Mouse (Mus musculus) heart, postnatal 25 days (tissue): ENCODE measurements around the gene Rps28. TPM values are rescaled to one million over a fixed set of nuclear protein-coding genes. Genes with fewer than 3 reads are reported as not detected.

Experiments used
- DNase-seq: peaks from one replicate; pipeline ENCODE4 v3.0.0; 2022; ENCODE audit warnings: low spot score
- intact Hi-C: fragments of 180-260 bp; cut with DNase I; formaldehyde crosslinking; loops from one replicate; pipeline ENCODE4 v1.15.1; 2025
- total RNA-seq, 2 experiments: library from RNA; stranded (reverse); gene quantifications; 2 replicates each; pipeline ENCODE4 v1.2.3; 2021

Gene Rps28
- total RNA-seq, 2 experiments from 2014 or later = 707 to 763 TPM

DNA sequence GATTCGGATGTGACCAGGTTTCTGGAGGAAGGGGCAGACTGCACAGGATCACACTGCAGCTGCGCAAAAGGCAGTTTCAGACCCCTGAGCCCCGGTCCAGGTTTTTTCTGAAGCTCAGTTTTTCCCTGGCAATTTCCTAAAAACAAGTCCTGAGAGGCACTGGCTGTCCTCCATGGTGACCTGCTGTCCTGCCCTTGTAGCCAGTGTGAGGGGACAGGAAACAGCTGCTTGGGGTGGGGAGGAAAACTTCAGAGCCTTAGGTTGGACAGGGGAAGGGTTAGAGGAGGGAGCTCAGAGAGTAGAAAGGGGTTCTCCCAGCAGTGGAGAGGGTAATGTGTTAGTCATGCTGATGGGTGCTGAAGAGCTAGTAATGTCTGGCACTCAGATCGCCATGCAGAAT, 11.4 kb downstream of the Rps28 start:
- DNase-seq = peak; percentile 66
- intact Hi-C loops = no loop called here

DNA sequence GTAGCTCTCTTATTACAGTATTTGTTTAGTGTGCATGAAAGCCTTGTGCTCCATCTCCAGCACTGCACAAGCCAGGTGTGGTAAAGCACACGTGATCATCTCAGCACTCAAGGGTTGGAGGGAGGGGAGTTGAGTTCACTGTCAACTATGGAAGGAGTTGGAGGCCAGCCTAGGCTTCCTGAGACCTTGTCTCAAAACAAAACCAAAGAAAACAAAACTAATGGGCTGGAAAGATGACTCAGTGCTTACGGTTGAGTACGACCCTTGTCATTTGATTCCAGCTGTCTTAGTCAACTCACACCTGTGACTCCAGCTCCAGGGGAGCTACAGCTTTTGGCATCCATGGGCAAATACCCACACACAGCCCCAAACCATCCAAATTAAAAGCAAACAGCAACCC, 11.9 kb downstream of the Rps28 start:
- intact Hi-C loops = no loop called here
- no peak for DNase-seq

DNA sequence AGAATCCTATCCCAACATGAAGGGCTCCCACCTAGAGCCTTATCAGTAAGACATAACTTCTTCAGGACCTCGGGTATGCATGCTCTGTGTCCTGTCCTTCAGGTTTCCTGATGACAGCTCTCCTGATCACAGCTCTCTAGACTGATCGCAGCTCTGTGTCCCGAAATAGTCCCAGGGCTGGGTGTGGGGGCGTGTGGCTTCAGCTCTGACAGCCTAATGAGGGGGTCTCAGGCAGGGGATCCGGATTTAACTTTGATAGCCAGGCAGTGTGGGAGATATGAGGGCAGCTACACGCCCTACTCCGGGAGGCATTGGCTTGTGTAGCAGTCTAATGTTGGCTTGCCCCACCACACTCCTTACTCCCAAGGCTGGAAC, 13.2 kb downstream of the Rps28 start:
- no peak for DNase-seq
- intact Hi-C loops = no loop called here

DNA sequence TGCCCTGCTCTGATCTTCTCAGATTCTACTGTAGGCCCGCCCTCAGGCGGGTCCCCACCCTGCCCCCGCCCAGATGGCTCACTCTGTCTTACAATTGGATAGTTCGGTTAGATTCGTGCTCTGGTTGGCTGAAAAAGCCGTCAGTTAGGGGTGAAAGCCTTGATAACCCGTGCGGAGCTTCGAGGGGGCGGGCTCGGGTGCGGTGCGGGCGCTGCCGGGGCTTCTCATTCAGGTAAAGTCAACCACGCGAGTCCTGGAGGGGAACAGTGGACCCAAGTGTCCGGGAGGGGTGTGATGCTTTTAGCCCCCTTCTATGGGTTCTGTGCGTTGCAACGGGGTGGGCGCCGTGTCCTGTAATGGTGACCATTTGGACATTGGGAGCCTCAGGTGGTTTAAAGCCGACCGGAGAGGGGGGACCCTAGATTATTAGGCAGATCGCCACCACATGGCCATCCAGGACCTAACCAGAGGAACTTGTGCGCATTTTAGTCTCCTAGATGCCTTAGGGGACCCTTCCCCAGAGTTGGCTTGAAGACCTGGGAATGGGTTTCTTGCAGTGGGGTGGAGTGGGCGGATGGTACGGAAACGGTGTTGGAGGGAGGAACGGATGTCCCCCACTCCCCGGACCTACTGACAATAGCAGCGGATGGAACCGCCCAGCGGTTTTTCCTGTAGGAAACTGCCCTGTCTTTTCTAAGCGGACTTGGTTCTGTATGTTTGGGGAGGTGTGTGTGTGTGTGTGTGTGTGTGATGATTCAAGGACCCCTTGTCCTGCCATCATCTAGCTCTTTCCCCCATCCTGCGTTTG, 13.8 kb downstream of the Rps28 start, which contains the start of gene Kank3:
Kank3 (plus strand) TSS at position 186 of the 808 bp plus-strand sequence.
- intact Hi-C loops = no loop called here
- DNase-seq = peak; percentile 90

DNA sequence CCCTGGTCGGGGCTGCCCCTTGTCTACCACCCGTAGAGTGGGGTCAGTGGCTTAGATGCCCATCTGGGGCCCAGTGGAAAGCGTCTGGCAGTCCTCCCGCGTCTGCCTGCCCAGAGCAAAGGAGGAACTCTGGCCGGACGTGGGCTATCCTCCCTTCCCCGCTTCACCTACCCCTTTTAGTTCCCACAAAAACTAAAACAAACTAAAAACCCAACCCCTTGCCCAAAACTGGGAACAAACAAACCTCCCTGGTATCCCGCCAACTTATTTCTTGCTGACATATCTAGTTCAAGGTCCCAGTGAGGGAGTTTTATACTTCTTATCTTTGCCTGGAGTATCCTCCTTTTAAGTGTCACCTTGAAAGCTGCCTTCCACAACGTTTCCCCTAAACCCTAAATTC, 16.2 kb downstream of the Rps28 start:
- intact Hi-C loops = loop anchor here (10.0 kb wide), 1 partner anchor 253 kb away; the partner anchor contains the start of gene Myo1f
- DNase-seq = no peak

DNA sequence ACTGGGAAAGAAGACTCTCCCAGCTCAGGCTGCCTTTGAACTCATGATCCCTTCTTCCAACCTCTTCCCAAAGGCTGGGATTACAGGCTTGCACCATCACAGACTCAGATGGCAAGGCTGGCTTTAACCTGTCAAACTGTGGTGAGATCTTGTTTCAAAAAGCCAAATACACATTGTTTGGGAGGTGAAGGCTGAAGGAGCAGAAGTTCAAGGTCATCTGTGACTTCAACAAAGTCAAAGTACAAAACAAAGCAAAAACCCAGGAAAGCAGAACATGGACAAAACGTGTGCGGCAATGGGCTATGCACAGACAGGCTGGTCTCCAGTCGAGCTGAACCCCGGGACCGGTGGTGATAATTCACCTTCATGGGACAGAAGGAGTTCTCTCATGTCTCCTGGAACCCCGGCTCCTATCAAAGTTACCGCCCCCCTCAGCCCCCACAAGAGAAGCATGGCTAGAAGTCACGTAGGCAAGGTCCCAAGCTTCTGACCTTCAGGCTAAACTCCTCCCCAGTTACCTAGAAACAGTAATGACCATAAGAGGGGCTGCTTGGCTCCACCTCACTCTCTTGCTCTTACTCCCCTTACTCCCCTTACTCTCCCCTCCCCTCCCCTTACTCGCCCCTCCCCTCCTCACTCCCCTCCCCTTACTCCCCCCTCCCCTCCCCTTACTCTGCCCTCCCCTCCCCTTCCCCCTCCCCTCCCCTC, 17.0 kb downstream of the Rps28 start:
- DNase-seq = no peak
- intact Hi-C loops = loop anchor here (10.0 kb wide), 1 partner anchor 253 kb away; the partner anchor contains the start of gene Myo1f

DNA sequence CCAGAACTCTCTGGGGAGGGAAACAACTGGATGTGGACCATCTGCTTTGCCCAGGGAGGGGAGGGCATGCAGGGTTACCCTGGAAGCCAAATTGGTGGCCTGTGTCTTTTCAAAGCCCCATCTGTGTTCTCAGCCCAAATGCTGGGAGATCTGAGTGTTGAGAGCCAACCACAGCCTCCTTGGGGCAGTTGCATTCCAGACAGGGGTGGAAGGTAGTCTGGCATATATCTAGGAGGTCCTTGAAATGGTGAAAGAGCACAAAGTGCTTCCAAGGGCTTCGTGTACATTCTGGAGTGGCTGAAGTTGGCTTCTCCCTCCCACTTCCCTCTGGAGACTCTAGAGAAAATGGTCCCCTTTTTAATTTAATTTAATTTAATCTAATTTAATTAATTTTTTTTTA, 19.6 kb downstream of the Rps28 start:
- DNase-seq = no peak
- intact Hi-C loops = loop anchor here (5.0 to 10.0 kb wide), 2 partner anchors 250 to 367 kb away; partner anchors contain the start of gene Myo1f

DNA sequence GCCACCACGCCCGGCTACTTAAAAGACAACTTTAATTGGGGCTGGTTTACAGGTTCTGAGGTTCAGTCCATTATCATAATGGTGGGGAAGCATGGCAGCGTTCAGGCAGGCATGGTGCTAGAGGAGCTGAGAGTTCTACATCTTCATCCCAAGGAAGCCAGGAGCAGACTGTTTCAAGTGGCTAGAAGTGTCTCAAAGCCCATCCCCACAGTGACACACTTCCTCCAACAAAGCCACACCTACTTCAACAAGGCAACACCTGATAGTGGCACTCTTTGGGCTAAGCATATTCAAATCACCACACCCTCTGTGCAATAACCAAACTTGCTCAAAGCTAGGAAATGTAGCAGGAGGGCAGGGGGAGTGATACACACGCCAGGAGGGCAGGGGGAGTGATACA, 20.2 kb downstream of the Rps28 start:
- intact Hi-C loops = loop anchor here (5.0 to 10.0 kb wide), 2 partner anchors 249 to 367 kb away; partner anchors contain the start of gene Myo1f
- no peak for DNase-seq

DNA sequence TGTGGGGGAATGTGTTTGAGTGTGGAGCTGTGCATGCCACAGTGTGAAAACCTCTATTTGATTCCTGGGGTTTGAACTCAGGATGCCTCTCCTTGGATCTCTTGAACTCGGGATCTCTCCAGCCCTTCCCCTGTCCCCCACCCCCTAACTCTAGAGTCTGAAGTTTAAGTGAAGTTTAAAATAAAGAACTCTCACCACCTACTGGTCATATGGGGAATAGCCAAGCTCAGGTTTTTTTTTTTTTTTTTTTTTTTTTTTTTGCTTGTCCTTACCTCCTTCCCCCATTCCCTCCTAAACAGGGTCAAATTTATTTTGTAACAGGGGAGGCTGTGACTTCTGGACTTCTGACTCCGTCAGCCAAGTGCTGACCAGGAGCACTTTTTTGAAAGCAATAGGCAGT, 22.1 kb downstream of the Rps28 start:
- no peak for DNase-seq

DNA sequence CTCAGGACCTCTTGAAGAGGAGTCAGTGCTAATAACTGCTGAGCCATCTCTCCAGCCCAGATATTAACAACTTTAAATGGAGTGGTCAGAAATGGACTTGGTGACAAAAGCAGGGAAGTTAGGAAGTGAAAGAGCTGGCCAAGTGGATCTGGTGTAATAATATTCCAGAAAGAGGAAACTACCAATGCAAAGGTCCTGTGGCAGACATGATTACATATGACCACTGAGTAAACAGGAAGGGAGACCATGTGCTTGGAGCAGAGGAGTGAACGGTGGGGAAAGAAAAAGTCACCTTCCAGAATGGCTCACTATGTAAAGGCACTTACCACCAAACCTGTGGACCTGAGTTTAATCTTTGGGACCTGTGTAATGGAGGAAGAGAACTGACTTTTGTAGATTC, 25.1 kb downstream of the Rps28 start:
- no peak for DNase-seq
- intact Hi-C loops = no loop called here

More for the DNA sequence above, 22.1 kb downstream of the Rps28 start:
- intact Hi-C loops = loop anchor here (1.0 to 10.0 kb wide), 3 partner anchors 56 to 365 kb away; partner anchors contain the start of gene Myo1f

DNA sequence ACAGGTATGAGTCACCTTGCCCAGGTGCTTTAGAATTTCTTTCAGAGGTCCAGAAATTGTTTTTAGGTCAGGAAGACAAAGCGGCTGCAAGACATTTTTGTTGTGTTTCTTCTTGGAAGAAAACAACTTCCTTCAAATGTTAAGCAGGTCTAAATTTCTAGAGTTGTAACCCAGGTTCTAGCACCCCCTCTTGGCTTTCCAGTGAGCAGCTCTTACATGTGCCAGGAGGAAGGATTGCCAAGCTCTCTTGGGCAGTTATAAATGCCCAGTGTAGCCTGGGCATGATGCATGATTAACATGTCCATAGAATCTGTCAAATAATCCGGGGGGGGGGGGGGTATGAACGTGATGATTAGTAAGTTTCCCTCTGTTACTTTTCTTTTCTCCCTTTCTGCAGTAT, 26.1 kb downstream of the Rps28 start:
- DNase-seq = no peak
- intact Hi-C loops = loop anchor here (1.0 kb wide), 1 partner anchor 52 kb away; no protein-coding TSS in a partner anchor

DNA sequence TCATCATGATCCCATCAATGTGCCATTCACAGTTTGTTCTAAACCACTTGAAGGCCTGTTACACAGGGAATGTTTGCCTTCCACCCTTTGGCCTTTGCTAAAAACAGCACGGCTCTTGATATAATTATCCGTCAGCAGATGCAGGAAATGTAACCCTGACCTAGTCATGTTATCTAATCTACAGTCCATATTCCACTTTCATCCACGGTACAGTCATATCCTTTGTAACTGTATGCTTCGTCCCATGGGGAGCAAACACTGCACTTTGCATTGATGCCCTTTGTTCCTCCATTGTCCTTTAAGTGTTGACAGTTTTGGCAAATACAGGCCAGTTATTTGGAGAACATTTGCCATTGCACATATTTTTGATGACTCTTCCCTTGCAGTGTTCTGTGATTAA, 35.6 kb downstream of the Rps28 start:
- DNase-seq = no peak
- intact Hi-C loops = no loop called here

DNA sequence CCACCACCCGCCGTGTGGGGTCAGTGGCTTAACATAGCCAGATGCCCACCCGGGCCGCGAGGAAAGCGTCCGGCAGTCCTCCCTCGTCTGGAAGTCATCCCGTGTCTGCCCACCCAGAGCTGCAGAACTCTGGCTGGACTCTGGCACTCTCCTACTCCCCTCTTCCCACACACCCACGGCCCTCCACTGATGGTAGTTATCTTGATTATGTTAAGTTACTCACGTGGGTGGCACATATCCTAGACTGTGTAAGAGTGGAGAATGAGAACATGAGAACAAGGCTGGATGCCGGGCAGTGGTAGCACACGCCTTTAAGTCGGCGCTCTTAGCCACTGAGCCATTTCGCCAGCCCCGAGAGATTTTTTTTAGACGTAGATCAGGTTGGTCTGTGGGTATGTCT, 38.0 kb downstream of the Rps28 start:
- intact Hi-C loops = no loop called here
- DNase-seq = no peak

DNA sequence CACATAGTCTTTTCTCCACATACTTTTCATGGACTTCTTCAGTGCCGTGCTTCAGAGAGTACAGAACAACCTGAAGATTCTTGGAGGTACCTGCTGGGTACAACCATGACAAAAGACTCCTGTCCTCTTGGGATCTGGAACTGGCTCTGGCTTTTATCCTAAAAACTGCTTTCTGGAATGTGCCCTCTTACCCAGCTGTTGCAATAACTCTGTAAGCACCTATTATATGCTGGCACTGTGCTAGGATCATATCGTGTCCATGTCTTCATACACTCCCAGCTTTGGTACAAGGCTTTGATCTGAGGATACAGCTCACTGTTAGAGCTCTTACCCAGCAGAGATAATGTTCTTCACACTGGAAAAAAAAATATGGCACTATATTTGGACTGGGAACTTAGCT, 39.4 kb downstream of the Rps28 start:
- intact Hi-C loops = no loop called here

DNA sequence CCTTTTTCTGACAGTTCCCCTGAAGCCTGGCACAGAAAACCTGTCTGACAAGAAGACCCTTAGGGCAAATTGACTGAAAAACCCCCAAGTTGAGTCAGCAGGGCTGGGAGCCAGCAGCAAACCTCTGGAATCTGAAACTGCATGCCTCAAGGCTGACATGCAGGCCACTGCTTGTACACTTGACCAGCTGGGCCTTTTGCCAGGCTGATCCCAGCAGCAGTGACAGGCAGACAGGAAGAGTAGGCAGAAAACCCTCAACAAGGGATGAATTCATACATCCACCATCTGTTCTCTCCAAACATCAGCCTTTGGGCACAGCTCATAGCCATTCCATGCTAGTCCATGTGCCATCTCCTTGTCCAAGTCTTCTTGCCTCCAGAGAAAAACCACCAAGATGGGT, 41.0 kb downstream of the Rps28 start:
- intact Hi-C loops = no loop called here
- peak; percentile 56 for DNase-seq

More for the DNA sequence above, 39.4 kb downstream of the Rps28 start:
- no peak for DNase-seq

DNA sequence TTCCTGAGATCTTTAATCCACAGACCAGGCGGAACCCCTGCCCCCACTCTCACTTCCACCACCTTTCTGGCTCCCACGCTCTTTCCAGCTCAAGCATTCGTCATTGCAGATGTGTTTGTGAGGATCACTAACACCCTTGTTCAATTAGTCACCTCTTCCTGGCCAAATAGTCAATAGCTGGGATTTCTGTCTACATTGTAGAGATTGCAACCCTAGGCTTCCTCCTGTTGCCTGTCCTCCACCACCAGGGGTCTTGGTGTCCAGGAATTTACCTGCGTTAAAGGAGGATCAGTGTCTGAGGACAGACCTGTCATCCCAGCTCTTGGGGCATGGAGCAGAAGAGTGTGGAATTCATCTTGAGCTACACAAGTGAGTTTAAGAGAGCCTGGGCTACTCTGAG, 42.3 kb downstream of the Rps28 start:
- no peak for DNase-seq
- intact Hi-C loops = no loop called here

DNA sequence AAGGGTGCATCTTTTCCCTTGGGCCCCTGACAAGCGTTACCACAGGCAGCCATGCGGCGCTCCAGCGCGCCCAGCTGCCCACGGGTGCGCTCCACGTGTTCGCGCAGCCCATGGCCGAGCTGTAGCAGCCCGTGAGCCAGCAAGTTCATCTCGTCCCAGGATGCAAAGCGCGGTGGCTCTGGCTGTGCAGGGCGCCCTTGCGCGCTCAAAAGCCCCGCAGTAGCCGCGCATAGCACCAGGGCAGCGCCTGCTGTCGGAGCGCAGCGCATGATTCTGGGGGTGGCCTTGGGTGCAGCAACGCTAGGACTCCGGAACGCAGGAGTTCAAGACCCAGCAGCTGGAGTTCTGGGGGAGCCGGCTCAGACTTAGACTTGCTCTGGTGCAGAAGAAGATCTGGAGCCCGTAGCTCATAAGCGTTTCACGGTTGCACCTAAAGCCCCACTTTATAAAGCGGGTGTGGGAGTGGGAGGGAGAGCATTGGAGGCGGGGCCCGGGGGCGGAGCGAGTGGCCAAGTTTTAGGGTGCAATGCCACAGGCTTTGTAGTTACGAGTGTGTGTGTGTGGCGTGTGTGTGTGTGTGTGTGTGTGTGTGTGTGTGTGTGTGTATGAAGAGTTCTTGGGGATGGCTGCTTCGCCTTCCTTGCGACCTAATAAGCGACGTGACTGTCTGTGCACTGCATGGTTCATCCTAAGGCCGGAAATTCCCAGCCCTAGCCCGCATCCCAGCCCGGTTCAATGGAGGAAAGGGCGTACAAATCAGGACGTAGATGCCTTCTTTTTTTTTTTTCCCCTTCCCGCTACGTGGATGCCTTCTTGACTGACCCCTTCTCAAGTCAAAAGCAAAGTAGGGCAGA, 43.0 kb downstream of the Rps28 start, which contains the start of gene Angptl4:
Angptl4 (minus strand) TSS at position 707 of the 854 bp plus-strand sequence.
- intact Hi-C loops = no loop called here
- peak; percentile 70 for DNase-seq

DNA sequence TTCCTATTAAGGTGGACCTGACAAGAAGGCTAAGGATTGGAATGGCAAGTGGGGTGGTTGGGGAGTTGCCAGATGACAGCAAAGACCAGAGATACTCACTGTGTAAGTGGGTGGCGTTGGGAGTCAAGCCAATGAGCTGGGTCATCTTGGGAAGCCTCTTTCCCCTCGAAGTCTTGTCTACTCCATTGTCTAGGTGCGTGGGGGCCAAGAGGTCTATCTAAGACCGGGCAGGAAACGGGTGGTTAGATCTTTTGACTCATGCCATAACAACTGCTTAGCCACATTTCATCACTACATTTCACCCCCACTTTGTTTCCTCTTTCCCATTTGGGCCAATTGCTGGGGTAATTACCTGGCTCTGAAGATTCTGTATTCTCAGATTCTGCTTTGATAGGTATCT, 43.9 kb downstream of the Rps28 start:
- DNase-seq = no peak
- intact Hi-C loops = no loop called here

DNA sequence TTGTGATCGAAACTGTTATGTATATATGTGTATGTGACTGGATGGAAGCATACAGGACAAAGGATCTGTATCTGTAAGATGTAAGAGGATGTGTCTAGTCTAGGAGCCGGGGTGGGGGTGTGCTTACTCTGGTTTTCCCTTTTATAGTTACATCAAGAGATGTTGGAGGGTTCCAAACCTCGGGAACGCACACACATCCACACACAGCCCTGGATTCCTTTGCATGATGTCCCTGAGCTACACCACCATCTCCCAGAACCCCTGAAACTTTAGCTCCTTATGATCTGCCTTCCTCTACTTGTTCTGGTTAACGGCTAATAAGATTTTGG, 44.4 kb downstream of the Rps28 start:
- intact Hi-C loops = loop anchor here (2.0 kb wide), 1 partner anchor 17 kb away; no protein-coding TSS in a partner anchor
- DNase-seq = no peak
